Mouse (Mus musculus): ENCODE data around the gene Sirt6. TPM values are rescaled to one million over a fixed set of nuclear protein-coding genes. Genes with fewer than 3 reads are reported as not detected.

Sirt6 gene
- polyA plus RNA-seq, 1 experiment, result 81.9 TPM

- Histone ChIP-seq H3K27me3 (ENCODE audit: control insufficient read depth, insufficient read depth, low read length) (no peaks in the 10 kb centered on the region), H3K4me3 (ENCODE audit: control insufficient read depth, insufficient read depth, low read length) (peak overlapping the region; percentile 3; the same call in 1 of the 2 replicates), H3K36me3 (ENCODE audit: control insufficient read depth, insufficient read depth, low read length) (no peaks in the 10 kb centered on the region), H3K27ac (ENCODE audit: control insufficient read depth, insufficient read depth, low read length) (no peak overlapping the region), H3K4me1 (replicated peaks; ENCODE audit: control insufficient read depth, insufficient read depth, low read length) (peaks cover 63% of the 10 kb centered on the region)
- 4% methylated on average over 12 of the region's 12 CpGs for WGBS
- no peak for TF ChIP-seq POLR2A (IDR thresholded peaks at IDR 0.05; ENCODE audit: control insufficient read depth, extremely low read depth, insufficient read depth, low read length, poor library complexity)
- TF ChIP-seq CTCF (IDR thresholded peaks at IDR 0.05; ENCODE audit: borderline replicate concordance, control insufficient read depth, extremely low read depth, insufficient read depth, low read length, poor library complexity), result no peak
- DNase-seq, result no peak
Measured at GRCm38 (mm10) chr10:81597137-81597950, 30.3 kb downstream of the Sirt6 start.

- TF ChIP-seq CTCF (IDR thresholded peaks at IDR 0.05; ENCODE audit: borderline replicate concordance, control insufficient read depth, extremely low read depth, insufficient read depth, low read length, poor library complexity) (no peak), POLR2A (IDR thresholded peaks at IDR 0.05; ENCODE audit: control insufficient read depth, extremely low read depth, insufficient read depth, low read length, poor library complexity) (no peak)
- H3K4me3 ChIP-seq (ENCODE audit: control insufficient read depth, insufficient read depth, low read length), result no peak overlapping the region
- DNase-seq, result no peak
- H3K36me3 ChIP-seq (ENCODE audit: control insufficient read depth, insufficient read depth, low read length), result no peaks in the 10 kb centered on the region
- H3K27ac ChIP-seq (ENCODE audit: control insufficient read depth, insufficient read depth, low read length), result no peak overlapping the region
- 22% methylated on average over 10 of the region's 10 CpGs for WGBS
- peaks cover 58% of the 10 kb centered on the region for H3K4me1 ChIP-seq (replicated peaks; ENCODE audit: control insufficient read depth, insufficient read depth, low read length)
- H3K27me3 ChIP-seq (ENCODE audit: control insufficient read depth, insufficient read depth, low read length), result no peaks in the 10 kb centered on the region
Measured at GRCm38 (mm10) chr10:81596611-81597010, 31.0 kb downstream of the Sirt6 start.

GRCm38 (mm10) chr10:81595599-81595998 is 32.0 kb downstream of the Sirt6 start:
- 64% methylated on average over 5 of the region's 5 CpGs for WGBS
- H3K4me1 ChIP-seq (replicated peaks; ENCODE audit: control insufficient read depth, insufficient read depth, low read length), result peaks cover 49% of the 10 kb centered on the region
- H3K27me3 ChIP-seq (ENCODE audit: control insufficient read depth, insufficient read depth, low read length), result no peaks in the 10 kb centered on the region
- no peaks in the 10 kb centered on the region for H3K36me3 ChIP-seq (ENCODE audit: control insufficient read depth, insufficient read depth, low read length)
- no peak overlapping the region for H3K27ac ChIP-seq (ENCODE audit: control insufficient read depth, insufficient read depth, low read length)
- H3K4me3 ChIP-seq (ENCODE audit: control insufficient read depth, insufficient read depth, low read length), result no peak overlapping the region
- TF ChIP-seq POLR2A (IDR thresholded peaks at IDR 0.05; ENCODE audit: control insufficient read depth, extremely low read depth, insufficient read depth, low read length, poor library complexity), result no peak
- no peak for TF ChIP-seq CTCF (IDR thresholded peaks at IDR 0.05; ENCODE audit: borderline replicate concordance, control insufficient read depth, extremely low read depth, insufficient read depth, low read length, poor library complexity)
- no peak for DNase-seq

GRCm38 (mm10) chr10:81593935-81594334 is 33.7 kb downstream of the Sirt6 start:
- no peak overlapping the region for H3K27ac ChIP-seq (ENCODE audit: control insufficient read depth, insufficient read depth, low read length)
- peaks cover 35% of the 10 kb centered on the region for H3K4me1 ChIP-seq (replicated peaks; ENCODE audit: control insufficient read depth, insufficient read depth, low read length)
- H3K36me3 ChIP-seq (ENCODE audit: control insufficient read depth, insufficient read depth, low read length), result no peaks in the 10 kb centered on the region
- no peak for DNase-seq
- H3K4me3 ChIP-seq (ENCODE audit: control insufficient read depth, insufficient read depth, low read length), result no peak overlapping the region
- H3K27me3 ChIP-seq (ENCODE audit: control insufficient read depth, insufficient read depth, low read length), result no peaks in the 10 kb centered on the region
- 94% methylated on average over 18 of the region's 18 CpGs for WGBS
- TF ChIP-seq POLR2A (IDR thresholded peaks at IDR 0.05; ENCODE audit: control insufficient read depth, extremely low read depth, insufficient read depth, low read length, poor library complexity), result no peak
- no peak for TF ChIP-seq CTCF (IDR thresholded peaks at IDR 0.05; ENCODE audit: borderline replicate concordance, control insufficient read depth, extremely low read depth, insufficient read depth, low read length, poor library complexity)

GRCm38 (mm10) chr10:81593223-81593622 is 34.4 kb downstream of the Sirt6 start:
- Histone ChIP-seq H3K27ac (ENCODE audit: control insufficient read depth, insufficient read depth, low read length) (no peak overlapping the region), H3K4me1 (replicated peaks; ENCODE audit: control insufficient read depth, insufficient read depth, low read length) (peaks cover 28% of the 10 kb centered on the region), H3K36me3 (ENCODE audit: control insufficient read depth, insufficient read depth, low read length) (no peaks in the 10 kb centered on the region), H3K4me3 (ENCODE audit: control insufficient read depth, insufficient read depth, low read length) (no peak overlapping the region), H3K27me3 (ENCODE audit: control insufficient read depth, insufficient read depth, low read length) (no peaks in the 10 kb centered on the region)
- 93% methylated on average over 4 of the region's 4 CpGs for WGBS
- TF ChIP-seq POLR2A (IDR thresholded peaks at IDR 0.05; ENCODE audit: control insufficient read depth, extremely low read depth, insufficient read depth, low read length, poor library complexity) (no peak), CTCF (IDR thresholded peaks at IDR 0.05; ENCODE audit: borderline replicate concordance, control insufficient read depth, extremely low read depth, insufficient read depth, low read length, poor library complexity) (no peak)
- no peak for DNase-seq

- Histone ChIP-seq H3K4me1 (replicated peaks; ENCODE audit: control insufficient read depth, insufficient read depth, low read length) (peaks cover 22% of the 10 kb centered on the region), H3K36me3 (ENCODE audit: control insufficient read depth, insufficient read depth, low read length) (no peaks in the 10 kb centered on the region), H3K27ac (ENCODE audit: control insufficient read depth, insufficient read depth, low read length) (no peak overlapping the region), H3K4me3 (ENCODE audit: control insufficient read depth, insufficient read depth, low read length) (no peak overlapping the region), H3K27me3 (ENCODE audit: control insufficient read depth, insufficient read depth, low read length) (no peaks in the 10 kb centered on the region)
- 78% methylated on average over 7 of the region's 7 CpGs for WGBS
- no peak for DNase-seq
- TF ChIP-seq CTCF (IDR thresholded peaks at IDR 0.05; ENCODE audit: borderline replicate concordance, control insufficient read depth, extremely low read depth, insufficient read depth, low read length, poor library complexity) (no peak), POLR2A (IDR thresholded peaks at IDR 0.05; ENCODE audit: control insufficient read depth, extremely low read depth, insufficient read depth, low read length, poor library complexity) (no peak)
Measured at GRCm38 (mm10) chr10:81592631-81593030, 35.0 kb downstream of the Sirt6 start.

Data from thymus, adult 2 months (tissue).